Mouse (Mus musculus): ENCODE data around the gene Esrrg. TPM values are rescaled to one million over a fixed set of nuclear protein-coding genes. Genes with fewer than 3 reads are reported as not detected.

The Esrrg gene
- polyA plus RNA-seq, 1 experiment from 2014 or later, result 23.5 TPM

GRCm38 (mm10) chr1:187999121-187999520 lies 390.5 kb downstream of the Esrrg start:
- H3K9me3 ChIP-seq (replicated peaks; ENCODE audit: control insufficient read depth, low read length), result no peaks in the 10 kb centered on the region
- no peaks in the 10 kb centered on the region for H3K36me3 ChIP-seq (ENCODE audit: control insufficient read depth, insufficient read depth)
- peak overlapping the region; percentile 65 for H3K4me2 ChIP-seq (ENCODE audit: low read depth, low read length)
- peak overlapping the region; percentile 60 for H3K9ac ChIP-seq (ENCODE audit: low read length)
- H3K4me3 ChIP-seq (ENCODE audit: low read length), result peak overlapping the region; percentile 52
- 39% methylated on average over 4 of the region's 4 CpGs for WGBS
- peaks cover 4% of the 10 kb centered on the region; the same call in 1 of the 2 replicates for H3K4me1 ChIP-seq (ENCODE audit: control insufficient read depth, insufficient read depth, low read length)
- H3K27me3 ChIP-seq (ENCODE audit: control insufficient read depth, insufficient read depth, low read length), result no peaks in the 10 kb centered on the region
- peak overlapping the region; percentile 61 for H3K27ac ChIP-seq (ENCODE audit: low read length)
- no peak for ATAC-seq (replicated peaks; ENCODE audit: extremely low read depth, insufficient read depth, low FRiP score)

DNA sequence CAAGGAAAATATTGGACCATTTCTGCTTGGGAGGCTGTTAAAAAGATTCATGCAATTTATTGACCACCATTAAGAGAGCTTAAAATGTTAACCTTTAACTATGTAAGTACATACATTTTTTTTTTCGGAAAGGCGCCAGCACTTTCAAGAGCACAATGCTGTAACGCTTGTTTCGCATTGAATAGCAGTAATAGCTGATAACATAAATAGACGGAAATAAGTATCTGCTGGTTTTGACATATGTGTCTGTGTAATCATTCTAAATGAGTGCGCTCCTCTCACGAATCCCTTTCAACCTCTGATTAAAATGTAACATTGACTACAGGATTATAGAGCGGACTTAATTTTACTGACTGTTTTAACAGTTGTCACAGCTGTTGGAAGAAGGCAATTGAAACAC lies 391.6 kb downstream of the Esrrg start:
- peak overlapping the region; percentile 65 for H3K4me2 ChIP-seq (ENCODE audit: low read depth, low read length)
- H3K9ac ChIP-seq (ENCODE audit: low read length), result peak overlapping the region; percentile 23
- H3K27me3 ChIP-seq (ENCODE audit: control insufficient read depth, insufficient read depth, low read length), result no peaks in the 10 kb centered on the region
- ATAC-seq (replicated peaks; ENCODE audit: extremely low read depth, insufficient read depth, low FRiP score), result no peak
- no peaks in the 10 kb centered on the region for H3K9me3 ChIP-seq (replicated peaks; ENCODE audit: control insufficient read depth, low read length)
- H3K4me3 ChIP-seq (ENCODE audit: low read length), result peak overlapping the region; percentile 52
- no peak overlapping the region; the same call in 1 of the 2 replicates for H3K27ac ChIP-seq (ENCODE audit: low read length)
- peaks cover 4% of the 10 kb centered on the region; the same call in 1 of the 2 replicates for H3K4me1 ChIP-seq (ENCODE audit: control insufficient read depth, insufficient read depth, low read length)
- H3K36me3 ChIP-seq (ENCODE audit: control insufficient read depth, insufficient read depth), result no peaks in the 10 kb centered on the region
- WGBS, result 34% methylated on average over 8 of the region's 8 CpGs

- no peak for ATAC-seq (replicated peaks; ENCODE audit: extremely low read depth, insufficient read depth, low FRiP score)
- peak overlapping the region; percentile 56 for H3K27ac ChIP-seq (ENCODE audit: low read length)
- peak overlapping the region; percentile 36 for H3K4me3 ChIP-seq (ENCODE audit: low read length)
- WGBS, result 14% methylated on average over 13 of the region's 13 CpGs
- no peaks in the 10 kb centered on the region for H3K9me3 ChIP-seq (replicated peaks; ENCODE audit: control insufficient read depth, low read length)
- peaks cover 28% of the 10 kb centered on the region for H3K4me1 ChIP-seq (ENCODE audit: control insufficient read depth, insufficient read depth, low read length)
- no peaks in the 10 kb centered on the region for H3K27me3 ChIP-seq (ENCODE audit: control insufficient read depth, insufficient read depth, low read length)
- H3K36me3 ChIP-seq (ENCODE audit: control insufficient read depth, insufficient read depth), result no peaks in the 10 kb centered on the region
- H3K4me2 ChIP-seq (ENCODE audit: low read depth, low read length), result peak overlapping the region; percentile 68
- H3K9ac ChIP-seq (ENCODE audit: low read length), result peak overlapping the region; percentile 59; the same call in 1 of the 2 replicates
Observed at GRCm38 (mm10) chr1:188006820-188007491, 398.4 kb downstream of the Esrrg start.

GRCm38 (mm10) chr1:188008476-188008875 lies 399.9 kb downstream of the Esrrg start:
- Histone ChIP-seq H3K9ac (ENCODE audit: low read length) (peak overlapping the region; percentile 26; the same call in 1 of the 2 replicates), H3K4me2 (ENCODE audit: low read depth, low read length) (peak overlapping the region; percentile 68), H3K4me3 (ENCODE audit: low read length) (no peak overlapping the region)

DNA sequence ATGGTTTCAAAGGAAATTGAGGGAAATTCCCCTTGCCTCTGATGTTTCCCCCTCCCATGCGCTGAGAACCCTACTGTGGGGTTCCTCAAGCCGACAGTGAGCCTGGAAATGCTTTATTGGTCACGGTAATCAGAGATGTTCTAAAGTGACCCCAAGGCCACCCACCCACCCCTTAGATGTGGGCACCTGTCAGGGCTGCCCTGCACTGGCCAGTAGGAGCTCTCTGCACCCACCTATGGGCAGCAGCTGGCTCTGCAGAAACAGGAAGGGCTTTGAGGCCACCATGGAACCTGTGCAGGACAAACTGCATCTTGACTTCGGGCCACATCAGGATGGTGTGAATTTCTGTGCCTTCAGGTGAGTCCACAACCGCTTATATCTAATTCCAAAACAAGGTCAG lies 401.3 kb downstream of the Esrrg start:
- Histone ChIP-seq H3K27ac (ENCODE audit: low read length) (peak overlapping the region; percentile 83; the same call in 1 of the 2 replicates), H3K4me1 (ENCODE audit: control insufficient read depth, insufficient read depth, low read length) (peaks cover 31% of the 10 kb centered on the region)

More at GRCm38 (mm10) chr1:188008476-188008875, 399.9 kb downstream of the Esrrg start:
- H3K36me3 ChIP-seq (ENCODE audit: control insufficient read depth, insufficient read depth), result no peaks in the 10 kb centered on the region
- H3K27ac ChIP-seq (ENCODE audit: low read length), result no peak overlapping the region
- no peaks in the 10 kb centered on the region for H3K9me3 ChIP-seq (replicated peaks; ENCODE audit: control insufficient read depth, low read length)
- no peak for ATAC-seq (replicated peaks; ENCODE audit: extremely low read depth, insufficient read depth, low FRiP score)
- no peaks in the 10 kb centered on the region for H3K27me3 ChIP-seq (ENCODE audit: control insufficient read depth, insufficient read depth, low read length)
- 49% methylated on average over 13 of the region's 13 CpGs for WGBS
- H3K4me1 ChIP-seq (ENCODE audit: control insufficient read depth, insufficient read depth, low read length), result peaks cover 28% of the 10 kb centered on the region

GRCm38 (mm10) chr1:188010860-188011259 lies 402.3 kb downstream of the Esrrg start:
- Histone ChIP-seq H3K4me1 (ENCODE audit: control insufficient read depth, insufficient read depth, low read length) (peaks cover 31% of the 10 kb centered on the region), H3K27me3 (ENCODE audit: control insufficient read depth, insufficient read depth, low read length) (no peaks in the 10 kb centered on the region), H3K4me2 (ENCODE audit: low read depth, low read length) (peak overlapping the region; percentile 40; the same call in 1 of the 2 replicates), H3K36me3 (ENCODE audit: control insufficient read depth, insufficient read depth) (no peaks in the 10 kb centered on the region), H3K4me3 (ENCODE audit: low read length) (peak overlapping the region; percentile 14; the same call in 1 of the 2 replicates), H3K9me3 (replicated peaks; ENCODE audit: control insufficient read depth, low read length) (no peaks in the 10 kb centered on the region), H3K27ac (ENCODE audit: low read length) (peak overlapping the region; percentile 83), H3K9ac (ENCODE audit: low read length) (no peak overlapping the region)
- 42% methylated on average over 1 of the region's 1 CpGs for WGBS
- ATAC-seq (replicated peaks; ENCODE audit: extremely low read depth, insufficient read depth, low FRiP score), result peak; percentile 73

More for the DNA sequence above, 401.3 kb downstream of the Esrrg start:
- Histone ChIP-seq H3K27me3 (ENCODE audit: control insufficient read depth, insufficient read depth, low read length) (no peaks in the 10 kb centered on the region), H3K9me3 (replicated peaks; ENCODE audit: control insufficient read depth, low read length) (no peaks in the 10 kb centered on the region), H3K4me3 (ENCODE audit: low read length) (no peak overlapping the region), H3K4me2 (ENCODE audit: low read depth, low read length) (no peak overlapping the region), H3K36me3 (ENCODE audit: control insufficient read depth, insufficient read depth) (no peaks in the 10 kb centered on the region), H3K9ac (ENCODE audit: low read length) (no peak overlapping the region)
- WGBS, result 76% methylated on average over 5 of the region's 5 CpGs
- ATAC-seq (replicated peaks; ENCODE audit: extremely low read depth, insufficient read depth, low FRiP score), result no peak; the same call in 1 of the 2 replicates

DNA sequence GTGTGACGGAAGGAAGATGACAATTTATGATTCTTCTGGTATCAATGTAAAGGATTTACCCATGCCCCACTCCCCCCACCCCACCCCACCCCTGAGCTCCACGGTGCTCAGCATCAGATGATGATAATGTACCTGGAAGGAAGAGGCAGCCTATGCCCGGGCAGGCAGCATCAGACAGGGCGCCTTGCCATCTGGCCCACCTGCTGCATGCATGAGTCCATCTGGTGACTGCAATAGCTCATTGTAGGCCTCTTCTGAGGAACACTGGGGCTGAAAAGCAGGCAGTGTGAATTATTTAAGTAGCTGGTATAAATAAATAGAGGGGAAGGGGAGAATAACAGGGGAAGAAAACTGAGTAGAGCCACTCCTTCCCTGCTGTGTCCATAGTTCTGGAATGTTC lies 405.8 kb downstream of the Esrrg start:
- no peak overlapping the region for H3K27ac ChIP-seq (ENCODE audit: low read length)
- H3K4me2 ChIP-seq (ENCODE audit: low read depth, low read length), result no peak overlapping the region
- WGBS, result 67% methylated on average over 4 of the region's 4 CpGs

DNA sequence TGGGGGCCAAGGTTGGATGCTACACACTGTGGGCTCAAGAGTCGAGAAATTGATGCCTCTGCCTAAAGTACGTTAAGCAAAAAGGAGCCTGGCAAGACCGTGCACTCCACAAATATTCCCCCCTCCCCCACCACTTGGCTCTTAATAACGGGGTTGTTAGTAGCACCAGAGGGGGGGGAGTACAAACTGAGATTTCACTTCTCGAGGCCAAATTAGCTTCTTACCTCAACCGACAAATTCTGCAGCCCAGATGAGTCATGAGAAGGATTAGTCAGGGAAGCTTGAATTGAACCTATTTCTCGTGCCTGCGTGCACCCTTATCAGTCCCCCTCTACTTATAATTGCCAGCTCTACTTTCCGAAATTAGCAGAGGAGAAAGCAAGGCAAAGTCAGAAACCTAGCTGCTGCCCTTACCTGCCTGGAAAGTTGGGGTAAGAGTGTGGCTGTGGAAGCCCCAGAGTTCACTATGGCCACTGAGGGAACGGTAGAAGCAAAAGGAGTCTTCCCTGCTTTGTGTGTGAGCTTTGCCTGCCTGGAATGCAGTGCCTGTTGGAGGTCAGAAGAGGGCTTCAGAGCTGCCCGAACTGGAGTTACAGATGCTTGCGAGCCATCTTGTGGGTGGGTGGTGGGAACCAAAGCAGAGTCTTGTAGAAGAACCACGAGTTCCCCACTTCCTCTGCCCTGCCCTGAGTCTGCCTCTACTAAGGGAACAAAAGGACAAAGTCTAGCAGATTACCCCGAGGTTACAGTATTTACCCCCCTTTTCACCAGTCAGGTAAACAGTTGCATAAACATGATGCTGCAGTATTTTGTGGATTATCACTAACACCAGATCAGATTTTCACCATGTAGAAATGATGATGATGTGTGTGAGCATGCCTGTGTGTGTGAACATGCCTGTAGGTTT lies 409.6 kb downstream of the Esrrg start:
- Histone ChIP-seq H3K36me3 (ENCODE audit: control insufficient read depth, insufficient read depth) (no peaks in the 10 kb centered on the region), H3K4me2 (ENCODE audit: low read depth, low read length) (peak overlapping the region; percentile 51), H3K4me1 (ENCODE audit: control insufficient read depth, insufficient read depth, low read length) (peaks cover 21% of the 10 kb centered on the region), H3K27ac (ENCODE audit: low read length) (peak overlapping the region; percentile 64), H3K9me3 (replicated peaks; ENCODE audit: control insufficient read depth, low read length) (no peaks in the 10 kb centered on the region), H3K9ac (ENCODE audit: low read length) (peak overlapping the region; percentile 43), H3K27me3 (ENCODE audit: control insufficient read depth, insufficient read depth, low read length) (no peaks in the 10 kb centered on the region), H3K4me3 (ENCODE audit: low read length) (peak overlapping the region; percentile 27)
- 35% methylated on average over 14 of the region's 14 CpGs for WGBS
- ATAC-seq (replicated peaks; ENCODE audit: extremely low read depth, insufficient read depth, low FRiP score), result peak; percentile 67

More for the DNA sequence above, 405.8 kb downstream of the Esrrg start:
- no peak for ATAC-seq (replicated peaks; ENCODE audit: extremely low read depth, insufficient read depth, low FRiP score)
- Histone ChIP-seq H3K27me3 (ENCODE audit: control insufficient read depth, insufficient read depth, low read length) (no peaks in the 10 kb centered on the region), H3K9me3 (replicated peaks; ENCODE audit: control insufficient read depth, low read length) (no peaks in the 10 kb centered on the region), H3K9ac (ENCODE audit: low read length) (no peak overlapping the region), H3K4me3 (ENCODE audit: low read length) (no peak overlapping the region), H3K36me3 (ENCODE audit: control insufficient read depth, insufficient read depth) (no peaks in the 10 kb centered on the region), H3K4me1 (ENCODE audit: control insufficient read depth, insufficient read depth, low read length) (peaks cover 31% of the 10 kb centered on the region)

Data from heart, embryonic 16.5 days (tissue).